Mouse (Mus musculus) forebrain, embryonic 16.5 days (tissue): ENCODE measurements around the gene Rab9. TPM values are rescaled to one million over a fixed set of nuclear protein-coding genes. Genes with fewer than 3 reads are reported as not detected.

Experiments used
- ATAC-seq: fragments of 200-750 bp; cut with Nextera tagmentation; 2 replicates; pipeline ENCODE4 v1.8.0; 2017; ENCODE audit warnings: mild to moderate bottlenecking, moderate library complexity
- H3K27ac ChIP-seq: fragments of 300-500 bp; sonication (generic); 2 replicates; pipeline ENCODE4 v1.5.1; 2014; ENCODE audit warnings: low read length, control low read depth
- H3K27me3 ChIP-seq: fragments of 300-500 bp; sonication (generic); replicated peaks from 2 replicates; pipeline ENCODE4 v1.6.1; 2014; ENCODE audit warnings: low read length; ENCODE audit not compliant: control insufficient read depth, insufficient read depth
- H3K36me3 ChIP-seq: fragments of 300-500 bp; sonication (generic); 2 replicates; pipeline ENCODE4 v1.6.1; 2014; ENCODE audit not compliant: control insufficient read depth, insufficient read depth
- H3K4me1 ChIP-seq: fragments of 300-500 bp; sonication (generic); replicated peaks from 2 replicates; pipeline ENCODE4 v1.6.1; 2014; ENCODE audit warnings: low read length; ENCODE audit not compliant: control insufficient read depth, insufficient read depth
- H3K4me2 ChIP-seq: fragments of 300-500 bp; sonication (generic); 2 replicates; pipeline ENCODE4 v1.6.1; 2014; ENCODE audit warnings: mild to moderate bottlenecking, low read length, control low read depth
- H3K4me3 ChIP-seq: fragments of 300-500 bp; sonication (generic); replicated peaks from 2 replicates; pipeline ENCODE4 v1.5.1; 2014; ENCODE audit warnings: mild to moderate bottlenecking, low read length, control low read depth
- H3K9ac ChIP-seq: fragments of 300-500 bp; sonication (generic); replicated peaks from 2 replicates; pipeline ENCODE4 v1.6.1; 2014; ENCODE audit warnings: low read depth, low read length, control low read depth
- H3K9me3 ChIP-seq: fragments of 300-500 bp; sonication (generic); 2 replicates; pipeline ENCODE4 v1.6.1; 2016; ENCODE audit warnings: low read length; ENCODE audit not compliant: control insufficient read depth
- WGBS: fragments of 180-500 bp; shearing (Covaris S2); extraction: QIAGEN DNeasy Blood & Tissue Kit; methylation state at CpG from one replicate; pipeline ENCODE4 v1.1.7; 2014; 5-methylcytosine and 5-hydroxymethylcytosine counted together
- polyA plus RNA-seq: library from polyadenylated mRNA; unstranded; fragments of >200 nt; fragmentation: Nextera tagmentation; extraction: Ambion mirVana; gene quantifications from 2 replicates; pipeline ENCODE4 v1.2.1, GENCODE M21; 2015

The Rab9 gene
- polyA plus RNA-seq, 1 experiment from 2014 or later: 50.2 TPM

DNA sequence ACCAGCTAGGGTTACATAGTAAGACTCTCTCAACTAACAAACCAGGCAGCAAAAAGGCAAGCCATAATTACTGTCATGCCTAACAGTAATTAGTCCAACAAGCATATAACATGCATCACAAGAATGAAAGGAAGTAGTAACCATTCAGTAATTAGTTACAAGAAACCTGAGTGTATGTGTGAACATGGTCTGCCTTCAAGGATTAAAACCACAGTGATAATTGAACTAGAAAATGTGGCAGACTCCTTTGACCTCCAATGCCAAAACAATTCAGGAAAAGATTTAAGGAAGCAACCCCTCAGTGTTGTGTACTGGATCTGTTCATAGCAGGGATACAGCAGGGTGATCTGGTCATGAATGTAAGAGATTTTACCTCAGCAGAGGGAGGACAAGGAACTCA is 31.4 kb upstream of the Rab9 start:
- Histone ChIP-seq H3K27ac (no peak overlapping the region), H3K9ac (no peak overlapping the region), H3K4me1 (peaks cover 4% of the 10 kb centered on the region; the same call in 1 of the 2 replicates), H3K9me3 (no peaks in the 10 kb centered on the region), H3K36me3 (no peaks in the 10 kb centered on the region), H3K27me3 (no peaks in the 10 kb centered on the region; the same call in 1 of the 2 replicates), H3K4me2 (no peak overlapping the region), H3K4me3 (no peak overlapping the region)
- ATAC-seq: no peak

GRCm38 (mm10) chrX:166509761-166510738 is 30.4 kb upstream of the Rab9 start:
- WGBS: 17% methylated on average over 65 of the region's 65 CpGs
- Histone ChIP-seq H3K4me1 (peaks cover 4% of the 10 kb centered on the region; the same call in 1 of the 2 replicates), H3K4me3 (peak overlapping the region; percentile 57), H3K36me3 (no peaks in the 10 kb centered on the region), H3K27ac (peak overlapping the region; percentile 95), H3K9ac (peak overlapping the region; percentile 72), H3K9me3 (no peaks in the 10 kb centered on the region), H3K4me2 (peak overlapping the region; percentile 50), H3K27me3 (no peaks in the 10 kb centered on the region)
- ATAC-seq: peak; percentile 99

- H3K4me2 ChIP-seq: no peak overlapping the region
- WGBS: 85% methylated on average over 2 of the region's 2 CpGs
- no peaks in the 10 kb centered on the region for H3K27me3 ChIP-seq
- no peak overlapping the region for H3K4me3 ChIP-seq
- no peak overlapping the region for H3K27ac ChIP-seq
- H3K36me3 ChIP-seq: no peaks in the 10 kb centered on the region
- H3K4me1 ChIP-seq: peaks cover 4% of the 10 kb centered on the region; the same call in 1 of the 2 replicates
- no peaks in the 10 kb centered on the region for H3K9me3 ChIP-seq
- H3K9ac ChIP-seq: no peak overlapping the region
- ATAC-seq: no peak
Measured at GRCm38 (mm10) chrX:166504421-166504820, 24.8 kb upstream of the Rab9 start.

GRCm38 (mm10) chrX:166499496-166500190 is 20.0 kb upstream of the Rab9 start:
- ATAC-seq: no peak
- 85% methylated on average over 1 of the region's 1 CpGs for WGBS

GRCm38 (mm10) chrX:166497771-166498170 is 18.1 kb upstream of the Rab9 start:
- no peaks in the 10 kb centered on the region for H3K27me3 ChIP-seq
- no peak overlapping the region for H3K9ac ChIP-seq
- H3K27ac ChIP-seq: no peak overlapping the region
- peak; percentile 45 for ATAC-seq
- no peaks in the 10 kb centered on the region for H3K9me3 ChIP-seq
- H3K4me1 ChIP-seq: no peaks in the 10 kb centered on the region
- H3K36me3 ChIP-seq: no peaks in the 10 kb centered on the region
- no peak overlapping the region for H3K4me3 ChIP-seq
- no peak overlapping the region for H3K4me2 ChIP-seq
- WGBS: 34% methylated on average over 4 of the region's 4 CpGs

More at GRCm38 (mm10) chrX:166499496-166500190, 20.0 kb upstream of the Rab9 start:
- no peak overlapping the region for H3K27ac ChIP-seq
- H3K9me3 ChIP-seq: no peaks in the 10 kb centered on the region
- no peak overlapping the region for H3K9ac ChIP-seq
- no peaks in the 10 kb centered on the region for H3K4me1 ChIP-seq
- H3K4me3 ChIP-seq: no peak overlapping the region
- no peaks in the 10 kb centered on the region for H3K27me3 ChIP-seq
- no peak overlapping the region for H3K4me2 ChIP-seq
- H3K36me3 ChIP-seq: no peaks in the 10 kb centered on the region

DNA sequence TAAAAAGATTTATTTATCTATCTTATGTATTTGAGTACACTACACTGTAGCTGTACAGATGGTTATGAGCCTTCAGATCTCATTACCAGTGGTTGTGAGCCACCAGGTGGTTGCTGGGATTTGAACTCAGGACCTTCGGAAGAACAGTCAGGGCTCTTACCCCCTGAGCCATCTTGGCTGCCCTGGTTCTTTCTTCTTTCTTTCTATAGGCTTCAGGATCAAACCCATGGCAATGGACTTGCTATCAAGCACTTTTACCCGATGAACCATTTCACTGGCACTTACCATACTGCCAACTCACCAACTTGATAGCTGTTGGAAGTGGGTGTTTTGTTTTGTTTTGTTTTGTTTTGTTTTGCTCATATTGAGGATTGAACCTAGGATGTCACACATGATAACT is 15.4 kb upstream of the Rab9 start:
- no peak for ATAC-seq
- WGBS: 96% methylated on average over 2 of the region's 2 CpGs
- H3K27ac ChIP-seq: no peak overlapping the region
- H3K4me1 ChIP-seq: no peaks in the 10 kb centered on the region
- H3K27me3 ChIP-seq: no peaks in the 10 kb centered on the region
- H3K4me2 ChIP-seq: no peak overlapping the region
- H3K4me3 ChIP-seq: no peak overlapping the region
- no peaks in the 10 kb centered on the region for H3K36me3 ChIP-seq
- H3K9ac ChIP-seq: no peak overlapping the region
- H3K9me3 ChIP-seq: no peaks in the 10 kb centered on the region

DNA sequence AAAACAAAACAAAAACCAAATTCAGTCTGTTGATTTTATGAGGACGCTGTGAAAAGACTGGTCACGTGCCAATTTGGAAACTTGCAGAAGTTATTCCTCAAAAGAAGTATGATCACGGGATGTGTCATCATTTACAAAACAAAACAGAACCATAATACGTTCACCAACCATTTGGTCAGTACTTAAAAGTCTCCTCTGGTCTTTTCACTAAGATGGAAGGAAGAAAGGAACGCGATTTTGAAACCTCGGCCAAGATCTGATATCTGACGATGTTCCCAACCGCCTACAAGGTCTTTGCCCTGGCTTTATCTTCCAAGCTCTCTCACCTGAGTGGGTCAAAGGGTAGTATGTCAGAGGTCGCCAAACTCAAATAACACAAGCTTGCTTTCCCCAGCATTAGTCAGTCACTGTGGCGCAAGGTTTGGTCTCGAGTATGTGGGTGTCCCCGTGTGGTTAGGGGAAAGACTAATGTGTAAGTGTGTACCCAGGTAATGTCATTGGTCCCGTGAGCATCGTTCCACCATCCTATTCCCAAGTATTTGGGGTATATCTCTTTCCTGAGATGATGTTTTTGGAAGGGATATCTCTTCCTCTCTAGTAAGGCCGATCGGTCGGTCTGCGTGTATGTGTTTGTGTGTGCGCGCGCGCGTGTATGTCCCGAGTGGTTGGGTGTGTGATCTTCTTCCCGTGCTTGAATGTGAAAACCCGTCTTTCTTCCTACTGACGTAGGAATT is 869 bp downstream of the Rab9 start:
- ATAC-seq: peak; percentile 46
- Histone ChIP-seq H3K4me3 (peak overlapping the region; percentile 68), H3K9ac (peak overlapping the region; percentile 68), H3K36me3 (no peaks in the 10 kb centered on the region), H3K27me3 (no peaks in the 10 kb centered on the region), H3K27ac (peak overlapping the region; percentile 75), H3K4me1 (peaks cover 4% of the 10 kb centered on the region), H3K9me3 (no peaks in the 10 kb centered on the region), H3K4me2 (peak overlapping the region; percentile 74)
- WGBS: 23% methylated on average over 28 of the region's 28 CpGs

DNA sequence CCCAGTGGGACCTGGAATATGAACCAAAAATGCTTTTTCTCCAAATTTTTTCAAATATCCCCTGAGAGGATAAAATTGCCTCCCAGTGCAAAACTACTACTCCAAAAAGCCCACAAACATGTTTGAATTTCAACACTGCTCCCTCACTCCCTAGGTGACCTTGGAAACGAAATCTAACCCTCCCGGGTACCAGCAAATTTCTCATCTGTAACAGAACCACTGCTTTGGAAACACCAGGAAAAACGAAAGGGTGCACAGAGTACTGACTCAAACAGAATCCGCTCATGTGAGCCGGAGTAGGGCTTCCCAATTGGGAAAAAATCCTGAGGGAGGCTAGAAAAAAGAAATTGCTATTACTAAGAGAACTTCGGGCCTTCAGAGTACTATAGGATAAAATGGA is 2.3 kb downstream of the Rab9 start:
- no peaks in the 10 kb centered on the region for H3K9me3 ChIP-seq
- H3K27me3 ChIP-seq: no peaks in the 10 kb centered on the region
- ATAC-seq: no peak
- 78% methylated on average over 6 of the region's 6 CpGs for WGBS
- 0 out of 2 replicates have a peak overlapping the region, but pooled peaks have one; percentile 9 for H3K4me3 ChIP-seq
- no peaks in the 10 kb centered on the region for H3K36me3 ChIP-seq
- H3K4me2 ChIP-seq: peak overlapping the region; percentile 28
- H3K4me1 ChIP-seq: peaks cover 4% of the 10 kb centered on the region
- H3K9ac ChIP-seq: no peak overlapping the region
- H3K27ac ChIP-seq: no peak overlapping the region

DNA sequence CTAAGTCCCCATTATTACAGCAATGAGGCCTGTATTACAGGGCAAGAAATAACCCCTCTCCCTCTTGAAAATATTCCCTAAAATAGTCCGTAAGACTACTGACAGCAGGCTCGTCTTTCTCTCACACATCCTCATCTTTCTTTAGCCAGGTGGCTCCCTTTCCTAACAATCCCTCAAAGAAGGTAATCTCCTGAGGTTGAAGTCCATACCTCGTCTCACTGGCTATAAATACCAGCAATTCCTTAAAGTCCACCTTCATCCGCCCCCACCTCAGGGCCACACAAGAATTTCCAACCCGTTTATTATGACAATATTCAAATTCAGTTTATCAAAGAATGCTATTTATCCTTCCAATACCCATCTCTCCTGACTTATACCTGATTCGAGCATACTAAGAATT is 7.1 kb downstream of the Rab9 start:
- no peaks in the 10 kb centered on the region for H3K27me3 ChIP-seq
- no peak overlapping the region for H3K27ac ChIP-seq
- no peaks in the 10 kb centered on the region for H3K36me3 ChIP-seq
- WGBS: 92% methylated on average over 6 of the region's 6 CpGs
- H3K9me3 ChIP-seq: no peaks in the 10 kb centered on the region
- no peak overlapping the region for H3K9ac ChIP-seq
- no peak overlapping the region for H3K4me2 ChIP-seq
- ATAC-seq: no peak
- H3K4me3 ChIP-seq: no peak overlapping the region
- H3K4me1 ChIP-seq: no peaks in the 10 kb centered on the region; the same call in none of the 2 replicates
